Mouse (Mus musculus) kidney, embryonic 15.5 days (tissue): ENCODE measurements around the gene Lipt2. TPM values are rescaled to one million over a fixed set of nuclear protein-coding genes. Genes with fewer than 3 reads are reported as not detected.

Experiments used
- ATAC-seq: fragments of 200-750 bp; cut with Nextera tagmentation; replicated peaks from 2 replicates; pipeline ENCODE4 v1.8.0; 2017; ENCODE audit warnings: moderate TSS enrichment; ENCODE audit not compliant: low FRiP score
- H3K27ac ChIP-seq: fragments of 300-500 bp; sonication (generic); 2 replicates; pipeline ENCODE4 v1.5.1; 2015; ENCODE audit warnings: mild to moderate bottlenecking, inconsistent platforms
- H3K27me3 ChIP-seq: fragments of 300-500 bp; sonication (generic); 2 replicates; pipeline ENCODE4 v1.6.1; 2015; ENCODE audit warnings: inconsistent platforms
- H3K36me3 ChIP-seq: fragments of 300-500 bp; sonication (generic); 2 replicates; pipeline ENCODE4 v1.6.1; 2015; ENCODE audit warnings: inconsistent platforms
- H3K4me1 ChIP-seq: fragments of 300-500 bp; sonication (generic); 2 replicates; pipeline ENCODE4 v1.6.1; 2015; ENCODE audit warnings: inconsistent platforms
- H3K4me2 ChIP-seq: fragments of 300-500 bp; sonication (generic); 2 replicates; pipeline ENCODE4 v1.6.1; 2015; ENCODE audit warnings: moderate library complexity, mild to moderate bottlenecking, inconsistent platforms
- H3K4me3 ChIP-seq: fragments of 300-500 bp; sonication (generic); replicated peaks from 2 replicates; pipeline ENCODE4 v1.5.1; 2015; ENCODE audit warnings: mild to moderate bottlenecking, inconsistent platforms
- H3K9ac ChIP-seq: fragments of 300-500 bp; sonication (generic); 2 replicates; pipeline ENCODE4 v1.6.1; 2015; ENCODE audit warnings: mild to moderate bottlenecking, inconsistent platforms
- H3K9me3 ChIP-seq: fragments of 300-500 bp; sonication (generic); replicated peaks from 2 replicates; pipeline ENCODE4 v1.6.1; 2016; ENCODE audit warnings: inconsistent platforms
- WGBS: fragments of 180-500 bp; shearing (Covaris S2); methylation state at CpG from one replicate; pipeline ENCODE4 v1.1.7; 2015; ENCODE audit warnings: mixed read lengths; 5-methylcytosine and 5-hydroxymethylcytosine counted together
- polyA plus RNA-seq: library from polyadenylated mRNA; unstranded; fragments of >200 nt; fragmentation: Nextera tagmentation; extraction: Ambion mirVana; gene quantifications from 2 replicates; pipeline ENCODE4 v1.2.1, GENCODE M21; 2015

Lipt2 gene
- polyA plus RNA-seq, result 21.5 TPM in 2 replicates

DNA sequence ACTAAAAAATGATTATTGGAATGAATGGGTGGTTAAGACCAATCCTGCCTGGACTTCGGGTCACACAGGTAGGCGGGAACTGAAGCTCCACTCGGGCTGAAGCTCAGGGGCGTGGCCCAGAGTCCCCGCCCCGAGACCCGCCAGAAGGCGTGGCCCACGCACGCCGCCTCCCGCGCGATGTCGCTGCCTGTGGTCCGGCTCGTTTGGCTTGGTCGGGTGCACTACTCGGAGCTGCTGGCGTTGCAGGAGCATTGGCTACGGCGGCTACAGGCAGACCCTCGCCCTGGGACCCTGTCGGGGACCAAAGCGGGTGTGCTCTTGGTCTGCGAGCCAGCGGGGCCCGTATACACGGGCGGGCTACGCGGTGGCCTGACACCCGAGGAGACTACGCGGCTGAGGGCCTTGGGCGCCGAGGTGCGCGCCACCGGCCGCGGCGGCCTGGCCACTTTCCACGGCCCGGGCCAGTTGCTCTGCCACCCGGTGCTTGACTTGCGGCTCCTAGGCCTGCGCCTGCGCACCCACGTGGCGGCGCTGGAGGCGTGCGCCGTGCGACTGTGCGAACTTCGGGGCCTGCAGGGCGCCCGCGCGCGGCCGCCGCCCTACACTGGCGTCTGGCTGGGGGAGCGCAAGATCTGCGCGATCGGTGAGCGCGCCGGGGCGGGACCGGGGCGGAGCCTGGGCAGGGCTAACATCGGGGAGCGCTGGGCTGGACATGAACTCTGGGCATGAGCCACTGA is at the start of gene Lipt2:
Lipt2 (plus strand) TSS at position 173 of the 737 bp plus-strand sequence.
- peak within 1 kb of the TSS; percentile 89 for H3K9ac ChIP-seq
- no peaks in the 10 kb centered on the region for H3K27me3 ChIP-seq
- peak within 1 kb of the TSS; percentile 73 for H3K4me3 ChIP-seq
- ATAC-seq, result peak; percentile 98
- H3K36me3 ChIP-seq, result no peaks in the 10 kb centered on the region
- no peaks in the 10 kb centered on the region for H3K9me3 ChIP-seq
- under 1% methylated on average over 78 of the region's 78 CpGs for WGBS
- peak within 1 kb of the TSS; percentile 88 for H3K4me2 ChIP-seq
- H3K4me1 ChIP-seq, result peaks cover 16% of the 10 kb centered on the region
- H3K27ac ChIP-seq, result peak within 1 kb of the TSS; percentile 98

DNA sequence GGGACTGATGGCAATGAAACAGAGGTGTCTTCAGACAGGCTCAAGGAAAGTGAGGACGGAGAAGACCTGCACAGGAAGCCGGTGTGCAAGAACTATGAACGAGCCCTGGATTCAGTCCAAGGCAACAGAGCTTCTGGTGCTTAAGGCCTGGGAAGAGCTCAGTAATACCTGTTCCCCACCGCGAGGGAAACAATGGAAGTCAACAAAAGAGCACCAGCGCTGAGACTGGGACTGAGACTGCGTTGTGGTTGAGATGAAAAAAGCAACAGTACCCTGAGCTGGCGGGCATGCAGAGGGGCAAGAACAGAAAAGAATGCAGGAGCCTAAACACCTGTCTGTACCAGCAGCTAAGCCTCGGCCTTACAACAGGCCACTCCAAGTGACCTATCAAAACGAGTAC is 47.6 kb upstream of the Lipt2 start:
- no peak for ATAC-seq
- H3K36me3 ChIP-seq, result peaks cover 64% of the 10 kb centered on the region
- no peak overlapping the region for H3K9ac ChIP-seq
- 77% methylated on average over 10 of the region's 10 CpGs for WGBS
- H3K27me3 ChIP-seq, result no peaks in the 10 kb centered on the region
- H3K27ac ChIP-seq, result peak overlapping the region; percentile 3; the same call in 1 of the 2 replicates
- H3K4me2 ChIP-seq, result no peak overlapping the region
- H3K4me3 ChIP-seq, result no peak overlapping the region
- 0 out of 2 replicates have a peak, but pooled peaks cover 4% of the 10 kb centered on the region for H3K4me1 ChIP-seq
- no peaks in the 10 kb centered on the region for H3K9me3 ChIP-seq

DNA sequence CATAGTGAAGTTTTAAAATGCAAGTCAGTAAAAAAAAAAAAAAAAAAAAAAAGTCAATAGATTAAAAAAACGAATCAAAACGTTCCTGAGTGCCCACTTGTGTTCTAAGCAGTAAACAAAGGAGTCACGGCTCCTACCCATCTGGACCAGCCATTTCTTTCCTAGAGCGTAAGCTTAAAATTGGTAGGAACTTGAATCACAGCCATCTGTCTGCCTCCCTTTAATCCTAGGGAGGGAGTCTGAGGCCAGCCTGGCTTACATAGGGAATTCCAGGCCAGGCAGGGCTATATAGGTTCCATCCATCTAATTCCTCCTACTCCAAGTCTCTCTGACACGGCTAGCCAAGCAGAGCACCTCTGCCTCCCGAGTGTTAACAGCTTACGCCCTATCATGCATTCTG is 45.3 kb upstream of the Lipt2 start:
- WGBS, result 79% methylated on average over 7 of the region's 7 CpGs
- ATAC-seq, result no peak
- no peak overlapping the region for H3K27ac ChIP-seq
- H3K4me1 ChIP-seq, result 0 out of 2 replicates have a peak, but pooled peaks cover 4% of the 10 kb centered on the region
- H3K36me3 ChIP-seq, result peaks cover 72% of the 10 kb centered on the region
- H3K9ac ChIP-seq, result no peak overlapping the region
- no peaks in the 10 kb centered on the region for H3K27me3 ChIP-seq
- no peaks in the 10 kb centered on the region for H3K9me3 ChIP-seq
- no peak overlapping the region for H3K4me2 ChIP-seq
- no peak overlapping the region for H3K4me3 ChIP-seq

DNA sequence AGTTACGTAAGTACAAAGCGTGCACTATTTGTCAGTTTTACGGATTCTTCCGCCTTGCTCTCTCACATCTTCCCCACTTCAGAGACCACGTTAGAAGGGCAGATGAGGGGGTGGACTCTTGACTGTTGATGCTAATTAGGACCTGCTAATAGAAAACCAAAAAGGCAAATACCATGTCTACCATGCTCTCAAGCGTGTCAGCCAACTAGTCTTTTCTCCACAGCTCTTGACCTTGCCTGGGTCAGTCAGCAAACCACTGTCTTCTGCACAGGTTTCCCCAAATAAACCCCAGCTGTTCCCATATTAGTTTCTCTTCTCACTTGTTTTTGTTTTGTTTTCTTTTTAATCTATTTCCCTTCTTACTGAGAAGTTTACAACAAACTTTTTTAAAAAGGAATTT is 44.8 kb upstream of the Lipt2 start:
- no peak overlapping the region for H3K4me3 ChIP-seq
- no peak for ATAC-seq
- H3K36me3 ChIP-seq, result peaks cover 74% of the 10 kb centered on the region
- H3K27ac ChIP-seq, result no peak overlapping the region
- no peaks in the 10 kb centered on the region for H3K27me3 ChIP-seq
- no peaks in the 10 kb centered on the region for H3K9me3 ChIP-seq
- H3K9ac ChIP-seq, result no peak overlapping the region
- 83% methylated on average over 6 of the region's 6 CpGs for WGBS
- H3K4me1 ChIP-seq, result 0 out of 2 replicates have a peak, but pooled peaks cover 4% of the 10 kb centered on the region
- no peak overlapping the region for H3K4me2 ChIP-seq

GRCm38 (mm10) chr7:100120791-100121261 is 38.3 kb upstream of the Lipt2 start:
- 0% methylated on average over 25 of the region's 25 CpGs for WGBS
- peaks cover 19% of the 10 kb centered on the region for H3K4me1 ChIP-seq

DNA sequence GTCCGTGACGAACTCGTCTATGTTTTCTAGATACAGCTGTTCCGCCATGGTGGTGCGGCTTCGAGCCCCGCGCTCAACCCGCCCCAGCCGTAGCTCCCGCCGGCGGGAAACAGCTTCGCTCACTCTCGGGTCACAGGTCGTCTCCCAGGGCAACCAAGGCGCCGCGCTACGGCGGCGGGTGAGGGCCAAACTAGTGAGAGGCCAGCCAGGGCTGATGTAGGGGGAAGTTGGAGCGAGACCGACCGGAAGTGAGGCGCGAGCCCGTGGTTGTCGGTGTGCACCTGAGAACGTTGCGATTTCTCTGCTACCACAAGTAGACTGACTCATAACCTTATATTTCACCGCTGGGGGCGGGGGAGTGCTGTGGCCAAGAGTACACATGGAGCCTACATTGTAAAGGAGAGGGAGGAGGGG is 37.7 kb upstream of the Lipt2 start, which contains the start of gene Pold3:
Pold3 (minus strand) TSS at position 190 of the 414 bp plus-strand sequence.
- Histone ChIP-seq H3K27ac (peak within 1 kb of the TSS; percentile 95), H3K9ac (peak within 1 kb of the TSS; percentile 94), H3K36me3 (peaks cover 32% of the 10 kb centered on the region), H3K27me3 (no peaks in the 10 kb centered on the region), H3K9me3 (0 out of 2 replicates have a peak, but pooled peaks cover 4% of the 10 kb centered on the region), H3K4me3 (peak within 1 kb of the TSS; percentile 99), H3K4me2 (peak within 1 kb of the TSS; percentile 75), H3K4me1 (peaks cover 19% of the 10 kb centered on the region)
- ATAC-seq, result peak; percentile 95
- under 1% methylated on average over 33 of the region's 33 CpGs for WGBS

More at GRCm38 (mm10) chr7:100120791-100121261, 38.3 kb upstream of the Lipt2 start:
- Histone ChIP-seq H3K4me2 (peak overlapping the region; percentile 75), H3K9ac (peak overlapping the region; percentile 94), H3K9me3 (0 out of 2 replicates have a peak, but pooled peaks cover 4% of the 10 kb centered on the region), H3K27me3 (no peaks in the 10 kb centered on the region), H3K4me3 (peak overlapping the region; percentile 99), H3K36me3 (peaks cover 37% of the 10 kb centered on the region), H3K27ac (peak overlapping the region; percentile 95)
- ATAC-seq, result peak; percentile 26

DNA sequence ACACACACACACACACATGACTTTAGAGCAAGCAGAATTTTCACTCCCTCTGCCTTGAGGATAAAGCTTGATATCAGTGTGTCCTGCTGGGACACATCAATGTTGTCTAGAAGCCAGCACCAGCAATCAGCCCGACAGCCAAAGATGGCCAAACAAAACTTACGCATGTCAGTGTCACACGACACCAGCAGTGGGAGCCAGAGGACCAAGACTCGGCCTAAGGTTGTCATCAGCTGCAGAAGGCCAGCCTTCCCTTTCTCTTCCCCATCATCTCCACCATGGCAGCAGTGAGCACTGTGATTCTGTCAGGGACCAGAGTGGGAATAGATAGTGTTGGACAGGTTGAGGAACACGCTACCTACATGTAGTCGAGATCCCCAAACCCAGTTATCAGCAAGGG is 35.6 kb upstream of the Lipt2 start:
- Histone ChIP-seq H3K36me3 (peaks cover 11% of the 10 kb centered on the region), H3K27me3 (no peaks in the 10 kb centered on the region), H3K4me1 (peaks cover 19% of the 10 kb centered on the region), H3K4me3 (no peak overlapping the region), H3K9me3 (0 out of 2 replicates have a peak, but pooled peaks cover 4% of the 10 kb centered on the region), H3K27ac (no peak overlapping the region), H3K9ac (no peak overlapping the region), H3K4me2 (no peak overlapping the region)
- WGBS, result 50% methylated on average over 6 of the region's 6 CpGs
- no peak for ATAC-seq

DNA sequence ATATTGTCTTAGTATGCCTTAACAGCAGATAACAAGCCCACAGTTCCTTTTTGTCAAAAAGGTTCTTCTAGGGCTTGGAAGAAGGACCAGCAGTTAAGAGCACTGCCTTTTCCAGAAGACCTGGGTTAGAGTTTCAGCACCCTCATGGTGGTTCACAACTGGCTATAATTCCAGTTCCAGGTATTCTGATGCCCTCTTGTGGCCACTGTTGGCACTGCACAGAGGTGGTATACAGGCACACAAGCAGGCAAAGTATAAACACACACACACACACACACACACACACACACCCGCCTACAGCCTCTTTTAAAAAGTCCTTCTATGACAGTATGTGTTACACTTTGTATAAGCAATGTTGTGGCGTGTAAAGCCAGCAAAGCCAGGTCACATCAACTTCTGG is 34.9 kb upstream of the Lipt2 start:
- H3K9ac ChIP-seq, result no peak overlapping the region
- WGBS, result 87% methylated on average over 2 of the region's 2 CpGs
- no peak overlapping the region for H3K4me3 ChIP-seq
- H3K4me2 ChIP-seq, result no peak overlapping the region
- H3K27ac ChIP-seq, result no peak overlapping the region
- ATAC-seq, result no peak
- no peaks in the 10 kb centered on the region for H3K27me3 ChIP-seq
- peaks cover 4% of the 10 kb centered on the region; the same call in 1 of the 2 replicates for H3K36me3 ChIP-seq
- H3K9me3 ChIP-seq, result 0 out of 2 replicates have a peak, but pooled peaks cover 4% of the 10 kb centered on the region
- peaks cover 19% of the 10 kb centered on the region for H3K4me1 ChIP-seq

DNA sequence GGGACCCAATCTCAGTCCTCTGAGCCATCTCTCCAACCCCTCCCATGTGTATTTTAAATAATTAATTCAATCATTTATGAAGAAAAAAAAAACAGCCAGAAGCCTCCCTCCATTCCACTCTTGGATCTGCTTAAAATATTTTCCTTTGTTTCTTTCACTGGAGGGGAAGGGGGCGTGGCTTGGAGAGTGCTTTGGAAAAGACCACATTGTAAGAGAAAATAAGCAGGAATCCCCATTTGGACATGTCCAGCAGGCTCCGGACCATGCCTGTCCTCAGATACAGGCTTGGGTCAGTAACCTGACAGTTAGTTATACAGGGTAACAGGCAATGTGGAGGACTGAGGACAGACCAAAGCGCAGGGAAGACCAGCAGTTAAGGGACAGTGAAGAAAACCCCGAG is 33.9 kb upstream of the Lipt2 start:
- Histone ChIP-seq H3K36me3 (no peaks in the 10 kb centered on the region), H3K27me3 (no peaks in the 10 kb centered on the region), H3K4me3 (no peak overlapping the region), H3K4me1 (peaks cover 12% of the 10 kb centered on the region), H3K9me3 (0 out of 2 replicates have a peak, but pooled peaks cover 4% of the 10 kb centered on the region), H3K9ac (no peak overlapping the region), H3K27ac (no peak overlapping the region), H3K4me2 (no peak overlapping the region)
- no peak for ATAC-seq
- 76% methylated on average over 4 of the region's 4 CpGs for WGBS

- H3K27me3 ChIP-seq, result no peaks in the 10 kb centered on the region
- H3K4me2 ChIP-seq, result no peak overlapping the region
- no peaks in the 10 kb centered on the region for H3K36me3 ChIP-seq
- 0 out of 2 replicates have a peak, but pooled peaks cover 4% of the 10 kb centered on the region for H3K9me3 ChIP-seq
- no peak overlapping the region for H3K4me3 ChIP-seq
- H3K9ac ChIP-seq, result no peak overlapping the region
- 87% methylated on average over 7 of the region's 7 CpGs for WGBS
- H3K4me1 ChIP-seq, result peaks cover 10% of the 10 kb centered on the region; the same call in 1 of the 2 replicates
- no peak for ATAC-seq
- H3K27ac ChIP-seq, result no peak overlapping the region
Measured at GRCm38 (mm10) chr7:100126514-100126913, 32.6 kb upstream of the Lipt2 start.

GRCm38 (mm10) chr7:100128262-100129041 is 30.6 kb upstream of the Lipt2 start:
- Histone ChIP-seq H3K9ac (no peak overlapping the region), H3K27ac (no peak overlapping the region), H3K4me3 (no peak overlapping the region), H3K9me3 (0 out of 2 replicates have a peak, but pooled peaks cover 4% of the 10 kb centered on the region), H3K36me3 (no peaks in the 10 kb centered on the region), H3K4me1 (0 out of 2 replicates have a peak, but pooled peaks cover 6% of the 10 kb centered on the region), H3K27me3 (no peaks in the 10 kb centered on the region), H3K4me2 (no peak overlapping the region)
- 70% methylated on average over 7 of the region's 7 CpGs for WGBS
- no peak for ATAC-seq
